Mouse (Mus musculus) limb, embryonic 14.5 days (tissue): Measurements from ENCODE around the gene Parp3. TPM values are rescaled to one million over a fixed set of nuclear protein-coding genes. Genes with fewer than 3 reads are reported as not detected.
"Not testable (repeated sequence)": the region's sequence is repeated elsewhere in the genome, so short reads cannot be mapped to it uniquely, and the experiment has no call there.

ENCODE experiments used
- ATAC-seq: fragments of 200-750 bp; cut with Nextera tagmentation; 2 replicates; pipeline ENCODE4 v1.8.0; 2017; ENCODE audit warnings: low read depth, moderate number of reproducible peaks, moderate TSS enrichment; ENCODE audit not compliant: low FRiP score
- DNase-seq: peaks from one replicate; pipeline ENCODE4 v3.0.0-alpha.2; 2015; ENCODE audit warnings: low spot score
- H3K27ac ChIP-seq: fragments of 300-500 bp; sonication (generic); replicated peaks from 2 replicates; pipeline ENCODE4 v1.5.1; 2014; ENCODE audit warnings: low read depth, mild to moderate bottlenecking, low read length, moderate library complexity, mixed read lengths
- H3K27me3 ChIP-seq: fragments of 300-500 bp; sonication (generic); 2 replicates; pipeline ENCODE4 v1.6.1; 2014; ENCODE audit warnings: low read length, mixed read lengths; ENCODE audit not compliant: control insufficient read depth, insufficient read depth
- H3K36me3 ChIP-seq: fragments of 300-500 bp; sonication (generic); 2 replicates; pipeline ENCODE4 v1.6.1; 2014; ENCODE audit warnings: mild to moderate bottlenecking, low read length, moderate library complexity, mixed read lengths; ENCODE audit not compliant: control insufficient read depth, insufficient read depth
- H3K4me1 ChIP-seq: fragments of 300-500 bp; sonication (generic); 2 replicates; pipeline ENCODE4 v1.6.1; 2014; ENCODE audit warnings: antibody characterized with exemption, low read length, mixed read lengths; ENCODE audit not compliant: control insufficient read depth, insufficient read depth
- H3K4me2 ChIP-seq: fragments of 300-500 bp; sonication (generic); replicated peaks from 2 replicates; pipeline ENCODE4 v1.6.1; 2014; ENCODE audit warnings: low read depth, mild to moderate bottlenecking, low read length, moderate library complexity; ENCODE audit not compliant: severe bottlenecking
- H3K4me3 ChIP-seq: fragments of 300-500 bp; sonication (generic); replicated peaks from 2 replicates; pipeline ENCODE4 v1.5.1; 2014; ENCODE audit warnings: low read length
- H3K9ac ChIP-seq: fragments of 300-500 bp; sonication (generic); 2 replicates; pipeline ENCODE4 v1.6.1; 2014; ENCODE audit warnings: mild to moderate bottlenecking, low read depth, low read length, moderate library complexity; ENCODE audit not compliant: severe bottlenecking
- H3K9me3 ChIP-seq: fragments of 300-500 bp; sonication (generic); 2 replicates; pipeline ENCODE4 v1.6.1; 2016; ENCODE audit warnings: low read length; ENCODE audit not compliant: control insufficient read depth
- POLR2A ChIP-seq: fragments of 200-500 bp; IDR thresholded peaks from 2 replicates; pipeline ENCODE4 v1.8.0; 2012; ENCODE audit warnings: inconsistent platforms, mild to moderate bottlenecking, moderate library complexity, borderline replicate concordance; ENCODE audit not compliant: insufficient read depth, insufficient read length; ENCODE audit errors: extremely low read depth
- WGBS: fragments of 180-500 bp; shearing (Covaris S2); extraction: QIAGEN DNeasy Blood & Tissue Kit; methylation state at CpG from one replicate; pipeline ENCODE4 v1.1.7; 2014; 5-methylcytosine and 5-hydroxymethylcytosine counted together
- polyA plus RNA-seq, 2 experiments: library from polyadenylated mRNA; depleted of rRNA in 1 of 2; stranded (reverse) in 1 of 2; unstranded in 1 of 2; fragments of >200 nt; fragmentation: Nextera tagmentation in 1 of 2; extraction: Ambion mirVana in 1 of 2; gene quantifications; 2 replicates each; pipeline versions ENCODE4 v1.2.1 to v1.2.3; 2012 to 2014

The Parp3 gene
- polyA plus RNA-seq, 2 experiments, result 4.3 to 9.0 TPM

GRCm38 (mm10) chr9:106512729-106513450, 36.1 kb upstream of the Parp3 start:
- H3K27me3 ChIP-seq, result no peaks in the 10 kb centered on the region
- WGBS, result 62% methylated on average over 13 of the region's 13 CpGs
- H3K27ac ChIP-seq, result no peak overlapping the region
- H3K9ac ChIP-seq, result no peak overlapping the region
- DNase-seq (no peak), ATAC-seq (no peak)
- H3K4me1 ChIP-seq, result no peaks in the 10 kb centered on the region
- H3K4me3 ChIP-seq, result no peak overlapping the region
- H3K36me3 ChIP-seq, result no peaks in the 10 kb centered on the region
- no peak overlapping the region for H3K4me2 ChIP-seq
- H3K9me3 ChIP-seq, result no peaks in the 10 kb centered on the region
- no peak for TF ChIP-seq POLR2A

- H3K4me2 ChIP-seq, result no peak overlapping the region
- no peak overlapping the region for H3K27ac ChIP-seq
- H3K4me1 ChIP-seq, result no peaks in the 10 kb centered on the region
- no peaks in the 10 kb centered on the region for H3K36me3 ChIP-seq
- H3K27me3 ChIP-seq, result no peaks in the 10 kb centered on the region
- TF ChIP-seq POLR2A, result no peak
- no peak overlapping the region for H3K4me3 ChIP-seq
- 94% methylated on average over 10 of the region's 10 CpGs for WGBS
- DNase-seq (no peak), ATAC-seq (no peak)
- no peaks in the 10 kb centered on the region for H3K9me3 ChIP-seq
- no peak overlapping the region for H3K9ac ChIP-seq
These were observed 32.6 kb upstream of the Parp3 start for GRCm38 (mm10) chr9:106509356-106509755.

- no peak for TF ChIP-seq POLR2A
- no peak overlapping the region for H3K4me2 ChIP-seq
- no peaks in the 10 kb centered on the region for H3K36me3 ChIP-seq
- 76% methylated on average over 6 of the region's 6 CpGs for WGBS
- H3K4me3 ChIP-seq, result no peak overlapping the region
- H3K9ac ChIP-seq, result no peak overlapping the region
- H3K27ac ChIP-seq, result no peak overlapping the region
- H3K4me1 ChIP-seq, result no peaks in the 10 kb centered on the region
- no peak for ATAC-seq
- H3K9me3 ChIP-seq, result no peaks in the 10 kb centered on the region
- no peaks in the 10 kb centered on the region for H3K27me3 ChIP-seq
- DNase-seq, result no peak
These were observed 27.5 kb upstream of the Parp3 start for GRCm38 (mm10) chr9:106504246-106504645.

GRCm38 (mm10) chr9:106501846-106502245, 25.1 kb upstream of the Parp3 start:
- TF ChIP-seq POLR2A, result no peak
- WGBS, result 84% methylated on average over 22 of the region's 22 CpGs
- Histone ChIP-seq H3K36me3 (no peaks in the 10 kb centered on the region), H3K4me3 (no peak overlapping the region), H3K4me1 (no peaks in the 10 kb centered on the region), H3K9ac (no peak overlapping the region), H3K4me2 (no peak overlapping the region), H3K27me3 (no peaks in the 10 kb centered on the region), H3K9me3 (no peaks in the 10 kb centered on the region), H3K27ac (no peak overlapping the region)
- DNase-seq (no peak), ATAC-seq (no peak)

- Histone ChIP-seq H3K4me3 (no peak within 1 kb of the TSS), H3K9me3 (no peaks in the 10 kb centered on the region), H3K36me3 (no peaks in the 10 kb centered on the region), H3K9ac (no peak within 1 kb of the TSS), H3K4me2 (no peak within 1 kb of the TSS), H3K27ac (no peak within 1 kb of the TSS), H3K27me3 (no peaks in the 10 kb centered on the region), H3K4me1 (no peaks in the 10 kb centered on the region)
- WGBS, result 87% methylated on average over 6 of the region's 6 CpGs
- DNase-seq, result no peak
- TF ChIP-seq POLR2A, result no peak
- ATAC-seq, result no peak
These were observed 22.9 kb upstream of the Parp3 start, which contains the start of gene Iqcf1 for GRCm38 (mm10) chr9:106499667-106500066. Gene Iqcf1, plus strand, starts transcription at chr9:106499967.

- H3K4me1 ChIP-seq, DNase-seq, H3K4me3 ChIP-seq, H3K27ac ChIP-seq, H3K9ac ChIP-seq, ATAC-seq, H3K9me3 ChIP-seq, H3K27me3 ChIP-seq, H3K4me2 ChIP-seq: not testable (repeated sequence)
- 81% methylated on average over 6 of the region's 6 CpGs for WGBS
- peaks cover 36% of the 10 kb centered on the region for H3K36me3 ChIP-seq
These were observed 10.9 kb upstream of the Parp3 start for GRCm38 (mm10) chr9:106487602-106488001.
